Mouse (Mus musculus): ENCODE results near the gene Arih2. TPM values are rescaled to one million over a fixed set of nuclear protein-coding genes. Genes with fewer than 3 reads are reported as not detected.
A peak's percentile ranks its signal among the peaks of the same experiment; 100 is the strongest.
"Not testable (repeated sequence)": the region's sequence is repeated elsewhere in the genome, so short reads cannot be mapped to it uniquely, and the experiment has no call there.

Gene Arih2
- polyA plus RNA-seq, 1 experiment from 2014 or later, result 44.6 TPM

- WGBS, result 82% methylated on average over 7 of the region's 7 CpGs
These were observed 6.7 kb upstream of the Arih2 start for GRCm38 (mm10) chr9:108655865-108656264.

GRCm38 (mm10) chr9:108654566-108655464 lies 5.6 kb upstream of the Arih2 start:
- no peak for ATAC-seq
- Histone ChIP-seq H3K36me3 (ENCODE audit: control insufficient read depth, insufficient read depth, low read length) (no peaks in the 10 kb centered on the region), H3K27me3 (replicated peaks; ENCODE audit: control insufficient read depth, insufficient read depth, low read length) (no peaks in the 10 kb centered on the region), H3K27ac (ENCODE audit: low read depth, low read length) (no peak overlapping the region), H3K4me2 (ENCODE audit: low read length) (no peak overlapping the region), H3K9ac (ENCODE audit: low read depth, low read length) (no peak overlapping the region), H3K9me3 (ENCODE audit: control insufficient read depth, low read length) (no peaks in the 10 kb centered on the region), H3K4me1 (ENCODE audit: control insufficient read depth, insufficient read depth, low read depth, low read length) (peaks cover 5% of the 10 kb centered on the region), H3K4me3 (ENCODE audit: low read length) (no peak overlapping the region)
- 86% methylated on average over 10 of the region's 10 CpGs for WGBS

More at GRCm38 (mm10) chr9:108655865-108656264, 6.7 kb upstream of the Arih2 start:
- not testable (repeated sequence) for H3K4me3 ChIP-seq (ENCODE audit: low read length); H3K9ac ChIP-seq (ENCODE audit: low read depth, low read length); H3K9me3 ChIP-seq (ENCODE audit: control insufficient read depth, low read length); H3K36me3 ChIP-seq (ENCODE audit: control insufficient read depth, insufficient read depth, low read length); H3K27ac ChIP-seq (ENCODE audit: low read depth, low read length); H3K27me3 ChIP-seq (replicated peaks; ENCODE audit: control insufficient read depth, insufficient read depth, low read length); H3K4me1 ChIP-seq (ENCODE audit: control insufficient read depth, insufficient read depth, low read depth, low read length); H3K4me2 ChIP-seq (ENCODE audit: low read length); ATAC-seq

- peak overlapping the region; percentile 100 for H3K4me3 ChIP-seq (ENCODE audit: low read length)
- H3K4me1 ChIP-seq (ENCODE audit: control insufficient read depth, insufficient read depth, low read depth, low read length), result peaks cover 17% of the 10 kb centered on the region
- ATAC-seq, result no peak; the same call in 1 of the 2 replicates
- peak overlapping the region; percentile 91 for H3K4me2 ChIP-seq (ENCODE audit: low read length)
- WGBS, result 31% methylated on average over 29 of the region's 29 CpGs
- no peaks in the 10 kb centered on the region for H3K9me3 ChIP-seq (ENCODE audit: control insufficient read depth, low read length)
- no peaks in the 10 kb centered on the region for H3K27me3 ChIP-seq (replicated peaks; ENCODE audit: control insufficient read depth, insufficient read depth, low read length)
- H3K27ac ChIP-seq (ENCODE audit: low read depth, low read length), result peak overlapping the region; percentile 84
- H3K9ac ChIP-seq (ENCODE audit: low read depth, low read length), result peak overlapping the region; percentile 95
- no peaks in the 10 kb centered on the region for H3K36me3 ChIP-seq (ENCODE audit: control insufficient read depth, insufficient read depth, low read length)
These were observed 615 bp upstream of the Arih2 start for GRCm38 (mm10) chr9:108649561-108650440.

GRCm38 (mm10) chr9:108648166-108648565 lies 1.0 kb downstream of the Arih2 start:
- WGBS, result 44% methylated on average over 10 of the region's 10 CpGs
- Histone ChIP-seq H3K36me3 (ENCODE audit: control insufficient read depth, insufficient read depth, low read length) (no peaks in the 10 kb centered on the region), H3K4me1 (ENCODE audit: control insufficient read depth, insufficient read depth, low read depth, low read length) (peaks cover 17% of the 10 kb centered on the region), H3K9ac (ENCODE audit: low read depth, low read length) (peak overlapping the region; percentile 95), H3K27ac (ENCODE audit: low read depth, low read length) (peak overlapping the region; percentile 84; the same call in 1 of the 2 replicates), H3K4me3 (ENCODE audit: low read length) (peak overlapping the region; percentile 100), H3K9me3 (ENCODE audit: control insufficient read depth, low read length) (no peaks in the 10 kb centered on the region), H3K27me3 (replicated peaks; ENCODE audit: control insufficient read depth, insufficient read depth, low read length) (no peaks in the 10 kb centered on the region), H3K4me2 (ENCODE audit: low read length) (peak overlapping the region; percentile 91)
- no peak for ATAC-seq

- Histone ChIP-seq H3K27me3 (replicated peaks; ENCODE audit: control insufficient read depth, insufficient read depth, low read length) (no peaks in the 10 kb centered on the region), H3K36me3 (ENCODE audit: control insufficient read depth, insufficient read depth, low read length) (no peaks in the 10 kb centered on the region; the same call in 1 of the 2 replicates), H3K4me1 (ENCODE audit: control insufficient read depth, insufficient read depth, low read depth, low read length) (no peaks in the 10 kb centered on the region), H3K27ac (ENCODE audit: low read depth, low read length) (no peak overlapping the region), H3K4me2 (ENCODE audit: low read length) (no peak overlapping the region), H3K9me3 (ENCODE audit: control insufficient read depth, low read length) (no peaks in the 10 kb centered on the region), H3K4me3 (ENCODE audit: low read length) (no peak overlapping the region), H3K9ac (ENCODE audit: low read depth, low read length) (no peak overlapping the region)
- 86% methylated on average over 2 of the region's 2 CpGs for WGBS
- no peak for ATAC-seq
These were observed 9.4 kb downstream of the Arih2 start for GRCm38 (mm10) chr9:108639825-108640224.

- no peak overlapping the region for H3K4me3 ChIP-seq (ENCODE audit: low read length)
- H3K27me3 ChIP-seq (replicated peaks; ENCODE audit: control insufficient read depth, insufficient read depth, low read length), result no peaks in the 10 kb centered on the region
- H3K9ac ChIP-seq (ENCODE audit: low read depth, low read length), result no peak overlapping the region
- ATAC-seq, result no peak
- no peak overlapping the region for H3K4me2 ChIP-seq (ENCODE audit: low read length)
- 85% methylated on average over 2 of the region's 2 CpGs for WGBS
- H3K4me1 ChIP-seq (ENCODE audit: control insufficient read depth, insufficient read depth, low read depth, low read length), result no peaks in the 10 kb centered on the region
- no peaks in the 10 kb centered on the region for H3K9me3 ChIP-seq (ENCODE audit: control insufficient read depth, low read length)
- H3K27ac ChIP-seq (ENCODE audit: low read depth, low read length), result no peak overlapping the region
- no peaks in the 10 kb centered on the region for H3K36me3 ChIP-seq (ENCODE audit: control insufficient read depth, insufficient read depth, low read length)
These were observed 13.8 kb downstream of the Arih2 start for GRCm38 (mm10) chr9:108635415-108635814.

- Histone ChIP-seq H3K4me2 (ENCODE audit: low read length) (no peak overlapping the region), H3K36me3 (ENCODE audit: control insufficient read depth, insufficient read depth, low read length) (no peaks in the 10 kb centered on the region), H3K27me3 (replicated peaks; ENCODE audit: control insufficient read depth, insufficient read depth, low read length) (no peaks in the 10 kb centered on the region), H3K4me1 (ENCODE audit: control insufficient read depth, insufficient read depth, low read depth, low read length) (no peaks in the 10 kb centered on the region), H3K9ac (ENCODE audit: low read depth, low read length) (no peak overlapping the region), H3K27ac (ENCODE audit: low read depth, low read length) (no peak overlapping the region), H3K4me3 (ENCODE audit: low read length) (no peak overlapping the region), H3K9me3 (ENCODE audit: control insufficient read depth, low read length) (no peaks in the 10 kb centered on the region)
- ATAC-seq, result no peak
- WGBS, result 80% methylated on average over 2 of the region's 2 CpGs
These were observed 15.3 kb downstream of the Arih2 start for GRCm38 (mm10) chr9:108633846-108634245.

DNA sequence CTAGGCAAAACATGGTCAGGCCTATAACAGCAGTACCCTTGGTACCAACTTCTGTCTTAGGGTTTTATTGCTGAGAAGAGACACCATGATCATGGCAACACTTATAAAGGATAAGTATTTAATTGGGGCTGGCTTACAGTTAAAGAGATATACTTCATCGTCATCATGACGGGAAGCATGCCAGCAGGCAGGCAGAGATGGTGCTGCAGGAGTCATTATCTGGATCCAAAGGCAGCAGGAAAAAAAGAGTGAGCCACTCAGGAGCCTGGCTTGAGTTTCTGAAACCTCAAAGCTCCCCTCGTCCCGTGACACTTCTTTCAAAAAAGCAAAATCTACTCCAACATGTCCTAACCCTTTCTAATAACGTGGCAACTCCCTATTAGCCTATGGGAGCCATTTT lies 16.8 kb downstream of the Arih2 start:
- Histone ChIP-seq H3K4me1 (ENCODE audit: control insufficient read depth, insufficient read depth, low read depth, low read length) (no peaks in the 10 kb centered on the region), H3K27me3 (replicated peaks; ENCODE audit: control insufficient read depth, insufficient read depth, low read length) (no peaks in the 10 kb centered on the region), H3K4me3 (ENCODE audit: low read length) (no peak overlapping the region), H3K4me2 (ENCODE audit: low read length) (no peak overlapping the region), H3K36me3 (ENCODE audit: control insufficient read depth, insufficient read depth, low read length) (no peaks in the 10 kb centered on the region), H3K9ac (ENCODE audit: low read depth, low read length) (no peak overlapping the region), H3K27ac (ENCODE audit: low read depth, low read length) (no peak overlapping the region), H3K9me3 (ENCODE audit: control insufficient read depth, low read length) (no peaks in the 10 kb centered on the region)
- no peak for ATAC-seq
- WGBS, result 78% methylated on average over 5 of the region's 5 CpGs
